Mouse (Mus musculus) midbrain, embryonic 15.5 days (tissue): Measurements from ENCODE around the gene Zfp775. TPM values are rescaled to one million over a fixed set of nuclear protein-coding genes. Genes with fewer than 3 reads are reported as not detected.

Source experiments
- ATAC-seq: fragments of 200-750 bp; cut with Nextera tagmentation; replicated peaks from 2 replicates; pipeline ENCODE4 v1.8.0; 2017; ENCODE audit warnings: moderate TSS enrichment
- H3K27ac ChIP-seq: fragments of 300-500 bp; sonication (generic); 2 replicates; pipeline ENCODE4 v1.5.1; 2015; ENCODE audit warnings: mild to moderate bottlenecking, inconsistent platforms
- H3K27me3 ChIP-seq: fragments of 300-500 bp; sonication (generic); replicated peaks from 2 replicates; pipeline ENCODE4 v1.6.1; 2015; ENCODE audit warnings: inconsistent platforms
- H3K36me3 ChIP-seq: fragments of 300-500 bp; sonication (generic); replicated peaks from 2 replicates; pipeline ENCODE4 v1.6.1; 2015; ENCODE audit warnings: inconsistent platforms
- H3K4me1 ChIP-seq: fragments of 300-500 bp; sonication (generic); 2 replicates; pipeline ENCODE4 v1.6.1; 2015; ENCODE audit warnings: inconsistent platforms
- H3K4me2 ChIP-seq: fragments of 300-500 bp; sonication (generic); 2 replicates; pipeline ENCODE4 v1.6.1; 2015; ENCODE audit warnings: inconsistent platforms, mild to moderate bottlenecking, moderate library complexity
- H3K4me3 ChIP-seq: fragments of 300-500 bp; sonication (generic); 2 replicates; pipeline ENCODE4 v1.5.1; 2015; ENCODE audit warnings: mild to moderate bottlenecking, inconsistent platforms
- H3K9ac ChIP-seq: fragments of 300-500 bp; sonication (generic); 2 replicates; pipeline ENCODE4 v1.6.1; 2015; ENCODE audit warnings: mild to moderate bottlenecking, inconsistent platforms
- H3K9me3 ChIP-seq: fragments of 300-500 bp; sonication (generic); 2 replicates; pipeline ENCODE4 v1.6.1; 2016; ENCODE audit warnings: inconsistent platforms
- whole genome bisulfite sequencing: fragments of 180-500 bp; shearing (Covaris S2); methylation state at CpG from one replicate; pipeline ENCODE4 v1.1.7; 2015; ENCODE audit warnings: mixed read lengths; 5-methylcytosine and 5-hydroxymethylcytosine counted together
- polyA plus RNA-seq: library from polyadenylated mRNA; unstranded; fragments of >200 nt; fragmentation: Nextera tagmentation; extraction: Ambion mirVana; gene quantifications from 2 replicates; pipeline ENCODE4 v1.2.1, GENCODE M21; 2015

Zfp775 gene
- polyA plus RNA-seq, 1 experiment from 2014 or later: 16.8 TPM

GRCm38 (mm10) chr6:48593158-48594042 lies 8.5 kb upstream of the Zfp775 start, which contains the start of the genes Repin1 and Gm44965:
Gene Repin1, plus strand, starts transcription at chr6:48593883.
Gene Gm44965, plus strand, starts transcription at chr6:48593941.
- Histone ChIP-seq H3K9ac (peak within 1 kb of the TSS; percentile 86), H3K4me3 (peak within 1 kb of the TSS; percentile 81), H3K4me2 (peak within 1 kb of the TSS; percentile 61), H3K9me3 (peaks cover 13% of the 10 kb centered on the region), H3K27ac (peak within 1 kb of the TSS; percentile 95), H3K4me1 (peaks cover 18% of the 10 kb centered on the region), H3K27me3 (no peaks in the 10 kb centered on the region), H3K36me3 (peaks cover 27% of the 10 kb centered on the region)
- ATAC-seq: peak; percentile 95
- WGBS: 4% methylated on average over 45 of the region's 45 CpGs

GRCm38 (mm10) chr6:48594043-48594738 lies 7.7 kb upstream of the Zfp775 start:
- peaks cover 33% of the 10 kb centered on the region for H3K36me3 ChIP-seq
- H3K4me2 ChIP-seq: peak overlapping the region; percentile 61
- peak overlapping the region; percentile 86 for H3K9ac ChIP-seq
- under 1% methylated on average over 41 of the region's 41 CpGs for WGBS
- H3K9me3 ChIP-seq: peaks cover 13% of the 10 kb centered on the region
- H3K27ac ChIP-seq: peak overlapping the region; percentile 95
- H3K4me3 ChIP-seq: peak overlapping the region; percentile 81
- no peaks in the 10 kb centered on the region for H3K27me3 ChIP-seq
- ATAC-seq: peak; percentile 88
- peaks cover 18% of the 10 kb centered on the region for H3K4me1 ChIP-seq

- peaks cover 13% of the 10 kb centered on the region for H3K9me3 ChIP-seq
- peak overlapping the region; percentile 81 for H3K4me3 ChIP-seq
- H3K4me1 ChIP-seq: peaks cover 18% of the 10 kb centered on the region
- H3K27me3 ChIP-seq: no peaks in the 10 kb centered on the region
- ATAC-seq: no peak
- peak overlapping the region; percentile 61 for H3K4me2 ChIP-seq
- no peak overlapping the region for H3K9ac ChIP-seq
- peaks cover 42% of the 10 kb centered on the region for H3K36me3 ChIP-seq
- 24% methylated on average over 1 of the region's 1 CpGs for WGBS
- H3K27ac ChIP-seq: no peak overlapping the region
These were observed 6.6 kb upstream of the Zfp775 start for GRCm38 (mm10) chr6:48595278-48595677.

GRCm38 (mm10) chr6:48596545-48597232 lies 5.2 kb upstream of the Zfp775 start:
- no peak overlapping the region for H3K4me3 ChIP-seq
- peaks cover 42% of the 10 kb centered on the region for H3K36me3 ChIP-seq
- no peak for ATAC-seq
- H3K27ac ChIP-seq: no peak overlapping the region
- H3K4me1 ChIP-seq: peaks cover 29% of the 10 kb centered on the region
- no peak overlapping the region for H3K9ac ChIP-seq
- H3K4me2 ChIP-seq: no peak overlapping the region
- 96% methylated on average over 45 of the region's 45 CpGs for WGBS
- H3K27me3 ChIP-seq: no peaks in the 10 kb centered on the region
- peaks cover 13% of the 10 kb centered on the region for H3K9me3 ChIP-seq

GRCm38 (mm10) chr6:48597233-48597625 lies 4.6 kb upstream of the Zfp775 start:
- ATAC-seq: no peak
- H3K4me2 ChIP-seq: no peak overlapping the region
- H3K9me3 ChIP-seq: peaks cover 13% of the 10 kb centered on the region
- no peak overlapping the region for H3K4me3 ChIP-seq
- peaks cover 42% of the 10 kb centered on the region for H3K36me3 ChIP-seq
- no peak overlapping the region for H3K27ac ChIP-seq
- 98% methylated on average over 27 of the region's 27 CpGs for WGBS
- peaks cover 29% of the 10 kb centered on the region for H3K4me1 ChIP-seq
- H3K9ac ChIP-seq: no peak overlapping the region
- H3K27me3 ChIP-seq: no peaks in the 10 kb centered on the region

- Histone ChIP-seq H3K36me3 (peaks cover 42% of the 10 kb centered on the region), H3K4me2 (no peak overlapping the region), H3K9ac (no peak overlapping the region), H3K9me3 (peaks cover 13% of the 10 kb centered on the region), H3K27me3 (no peaks in the 10 kb centered on the region), H3K27ac (peak overlapping the region; percentile 93), H3K4me3 (no peak overlapping the region), H3K4me1 (peaks cover 20% of the 10 kb centered on the region)
- no peak for ATAC-seq
- WGBS: 89% methylated on average over 1 of the region's 1 CpGs
These were observed 1.3 kb upstream of the Zfp775 start for GRCm38 (mm10) chr6:48600594-48600993.

GRCm38 (mm10) chr6:48602080-48602741 lies 348 bp downstream of the Zfp775 start:
- 1% methylated on average over 28 of the region's 28 CpGs for WGBS
- peak overlapping the region; percentile 71 for H3K4me3 ChIP-seq
- H3K9ac ChIP-seq: peak overlapping the region; percentile 80
- peaks cover 20% of the 10 kb centered on the region for H3K4me1 ChIP-seq
- no peaks in the 10 kb centered on the region for H3K27me3 ChIP-seq
- peak overlapping the region; percentile 93 for H3K27ac ChIP-seq
- peak; percentile 83 for ATAC-seq
- H3K36me3 ChIP-seq: peaks cover 27% of the 10 kb centered on the region
- peak overlapping the region; percentile 78 for H3K4me2 ChIP-seq
- peaks cover under 1% of the 10 kb centered on the region; the same call in 1 of the 2 replicates for H3K9me3 ChIP-seq

GRCm38 (mm10) chr6:48608124-48608523 lies 6.3 kb downstream of the Zfp775 start:
- 75% methylated on average over 2 of the region's 2 CpGs for WGBS
- Histone ChIP-seq H3K36me3 (peaks cover 1% of the 10 kb centered on the region; the same call in 1 of the 2 replicates), H3K4me2 (no peak overlapping the region), H3K27ac (no peak overlapping the region), H3K4me3 (no peak overlapping the region), H3K9ac (no peak overlapping the region), H3K9me3 (no peaks in the 10 kb centered on the region), H3K27me3 (no peaks in the 10 kb centered on the region), H3K4me1 (peaks cover 2% of the 10 kb centered on the region)
- no peak for ATAC-seq

GRCm38 (mm10) chr6:48609512-48609911 lies 7.6 kb downstream of the Zfp775 start:
- WGBS: 64% methylated on average over 7 of the region's 7 CpGs
- ATAC-seq: no peak
- H3K9ac ChIP-seq: no peak overlapping the region
- H3K4me2 ChIP-seq: no peak overlapping the region
- no peaks in the 10 kb centered on the region for H3K27me3 ChIP-seq
- peaks cover 12% of the 10 kb centered on the region; the same call in 1 of the 2 replicates for H3K36me3 ChIP-seq
- no peaks in the 10 kb centered on the region; the same call in 1 of the 2 replicates for H3K4me1 ChIP-seq
- no peak overlapping the region for H3K27ac ChIP-seq
- no peaks in the 10 kb centered on the region for H3K9me3 ChIP-seq
- H3K4me3 ChIP-seq: no peak overlapping the region

GRCm38 (mm10) chr6:48610657-48611056 lies 8.8 kb downstream of the Zfp775 start:
- Histone ChIP-seq H3K4me1 (no peaks in the 10 kb centered on the region; the same call in 1 of the 2 replicates), H3K9ac (no peak overlapping the region), H3K27ac (no peak overlapping the region), H3K4me3 (no peak overlapping the region), H3K9me3 (no peaks in the 10 kb centered on the region), H3K36me3 (peaks cover 12% of the 10 kb centered on the region; the same call in 1 of the 2 replicates), H3K4me2 (no peak overlapping the region), H3K27me3 (no peaks in the 10 kb centered on the region)
- no peak for ATAC-seq
- WGBS: 83% methylated on average over 3 of the region's 3 CpGs

- no peak for ATAC-seq
- Histone ChIP-seq H3K4me1 (no peaks in the 10 kb centered on the region; the same call in 1 of the 2 replicates), H3K9ac (no peak overlapping the region), H3K27me3 (no peaks in the 10 kb centered on the region), H3K36me3 (peaks cover 16% of the 10 kb centered on the region; the same call in 1 of the 2 replicates), H3K27ac (no peak overlapping the region), H3K4me2 (no peak overlapping the region), H3K9me3 (no peaks in the 10 kb centered on the region), H3K4me3 (no peak overlapping the region)
- WGBS: 92% methylated on average over 4 of the region's 4 CpGs
These were observed 11.6 kb downstream of the Zfp775 start for GRCm38 (mm10) chr6:48613464-48613863.
